16 mouse cellular contexts compared by ENCODE assay signal in genomic region chr6:11900809-11901310, GRCm38 (mm10).
"Had no signal": no experiment of that assay in that cellular context is flagged by ENCODE, and none has a peak within 500 bp of the region (broad histone marks: within the 10 kb centered on the region; RNA-seq: fewer than 3 reads in every experiment).

No protein-coding gene starts in this region.

- DNase-seq: kidney, adult 11 months; kidney, adult 8-10 months; kidney, postnatal 10 days; kidney, postnatal 36 days; left cerebral cortex, postnatal 4 days; liver; liver, embryonic 13.5 days; lung, adult 2 months; lung, postnatal 36 days; midbrain, embryonic 14.5 days; thymus, adult 2 months; thymus, postnatal 14 days; thymus, postnatal 4 days had no signal

- H3K27me3 ChIP-seq: kidney, embryonic 15.5 days; limb, embryonic 13.5 days; liver, embryonic 13.5 days; neural tube, embryonic 13.5 days had no signal

- H3K27ac ChIP-seq: kidney, embryonic 15.5 days; limb, embryonic 13.5 days; liver, embryonic 13.5 days; neural tube, embryonic 13.5 days had no signal

- H3K4me3 ChIP-seq: kidney, embryonic 15.5 days; limb, embryonic 13.5 days; liver, embryonic 13.5 days; neural tube, embryonic 13.5 days had no signal

- H3K9ac ChIP-seq: kidney, embryonic 15.5 days; limb, embryonic 13.5 days; liver, embryonic 13.5 days; neural tube, embryonic 13.5 days had no signal

- H3K9me3 ChIP-seq: kidney, embryonic 15.5 days; limb, embryonic 13.5 days; liver, embryonic 13.5 days; neural tube, embryonic 13.5 days had no signal
